Mouse (Mus musculus) heart, postnatal 0 days (tissue): ENCODE results near the gene Vldlr. TPM values are rescaled to one million over a fixed set of nuclear protein-coding genes. Genes with fewer than 3 reads are reported as not detected.

Source experiments
- ATAC-seq: fragments of 200-750 bp; cut with Nextera tagmentation; 2 replicates; pipeline ENCODE4 v1.8.0; 2017; ENCODE audit warnings: low read depth, moderate number of reproducible peaks, moderate library complexity; ENCODE audit not compliant: insufficient read depth
- DNase-seq: peaks from one replicate; pipeline ENCODE4 v3.0.0-alpha.2; 2016; ENCODE audit warnings: low spot score
- H3K27ac ChIP-seq: fragments of 300-500 bp; sonication (generic); 2 replicates; pipeline ENCODE4 v1.5.1; 2014; ENCODE audit warnings: low read depth, mild to moderate bottlenecking
- H3K27me3 ChIP-seq: fragments of 300-500 bp; sonication (generic); 2 replicates; pipeline ENCODE4 v1.6.1; 2014; ENCODE audit warnings: low read length, mixed read lengths; ENCODE audit not compliant: control insufficient read depth, insufficient read depth
- H3K36me3 ChIP-seq: fragments of 300-500 bp; sonication (generic); replicated peaks from 2 replicates; pipeline ENCODE4 v1.6.1; 2014; ENCODE audit warnings: low read length, mixed read lengths; ENCODE audit not compliant: control insufficient read depth, insufficient read depth
- H3K4me1 ChIP-seq: fragments of 300-500 bp; sonication (generic); 2 replicates; pipeline ENCODE4 v1.6.1; 2014; ENCODE audit warnings: antibody characterized with exemption; ENCODE audit not compliant: control insufficient read depth, insufficient read depth
- H3K4me2 ChIP-seq: fragments of 300-500 bp; sonication (generic); 2 replicates; pipeline ENCODE4 v1.6.1; 2014; ENCODE audit warnings: low read depth, mild to moderate bottlenecking, low read length, moderate library complexity
- H3K4me3 ChIP-seq: fragments of 300-500 bp; sonication (generic); 2 replicates; pipeline ENCODE4 v1.5.1; 2014; ENCODE audit warnings: low read depth, low read length
- H3K9ac ChIP-seq: fragments of 300-500 bp; sonication (generic); replicated peaks from 2 replicates; pipeline ENCODE4 v1.6.1; 2014; ENCODE audit warnings: low read depth, low read length, mixed read lengths
- H3K9me3 ChIP-seq: fragments of 300-500 bp; sonication (generic); replicated peaks from 2 replicates; pipeline ENCODE4 v1.6.1; 2016; ENCODE audit warnings: low read length; ENCODE audit not compliant: control insufficient read depth
- CTCF ChIP-seq: IDR thresholded peaks from 2 replicates; pipeline ENCODE4 v1.5.1; 2016; ENCODE audit warnings: antibody characterized with exemption, control low read depth, low read depth
- EP300 ChIP-seq: IDR thresholded peaks from 2 replicates; pipeline ENCODE4 v1.6.1; 2016; ENCODE audit warnings: antibody characterized with exemption, low read depth
- WGBS: fragments of 180-500 bp; shearing (Covaris S2); extraction: QIAGEN DNeasy Blood & Tissue Kit; methylation state at CpG from one replicate; pipeline ENCODE4 v1.1.7; 2014; 5-methylcytosine and 5-hydroxymethylcytosine counted together
- polyA plus RNA-seq: library from polyadenylated mRNA; unstranded; fragments of >200 nt; fragmentation: Nextera tagmentation; extraction: Ambion mirVana; gene quantifications from 2 replicates; pipeline ENCODE4 v1.2.1, GENCODE M21; 2015
- total RNA-seq: library from RNA; depleted of rRNA; stranded (reverse); fragments of >200 nt; gene quantifications from 2 replicates; pipeline ENCODE4 v1.2.3, GENCODE M21; 2014; ENCODE audit warnings: low replicate concordance

The Vldlr gene
- total and polyA plus RNA-seq, 2 experiments from 2014 or later = 40.0 to 104 TPM

- Histone ChIP-seq H3K4me1 (peaks cover 11% of the 10 kb centered on the region; the same call in 1 of the 2 replicates), H3K4me3 (no peak overlapping the region), H3K9me3 (no peaks in the 10 kb centered on the region), H3K4me2 (no peak overlapping the region), H3K36me3 (no peaks in the 10 kb centered on the region), H3K9ac (no peak overlapping the region), H3K27ac (no peak overlapping the region), H3K27me3 (no peaks in the 10 kb centered on the region)
- DNase-seq (no peak), ATAC-seq (no peak)
- TF ChIP-seq EP300 (no peak), CTCF (no peak)
- 83% methylated on average over 4 of the region's 4 CpGs for WGBS
These were observed 688 bp upstream of the Vldlr start for GRCm38 (mm10) chr19:27215596-27215995.

GRCm38 (mm10) chr19:27216767-27217403, 601 bp downstream of the Vldlr start:
- no peaks in the 10 kb centered on the region for H3K9me3 ChIP-seq
- peak overlapping the region; percentile 81 for H3K4me3 ChIP-seq
- H3K27ac ChIP-seq = peak overlapping the region; percentile 91
- H3K36me3 ChIP-seq = no peaks in the 10 kb centered on the region
- H3K4me1 ChIP-seq = 0 out of 2 replicates have a peak, but pooled peaks cover 10% of the 10 kb centered on the region
- peak overlapping the region; percentile 97 for H3K4me2 ChIP-seq
- H3K9ac ChIP-seq = peak overlapping the region; percentile 87
- ATAC-seq = peak; percentile 76
- DNase-seq = peak; percentile 82
- TF ChIP-seq CTCF (peak; percentile 50), EP300 (no peak)
- under 1% methylated on average over 50 of the region's 62 CpGs for WGBS
- no peaks in the 10 kb centered on the region for H3K27me3 ChIP-seq

- peaks cover 12% of the 10 kb centered on the region; the same call in 1 of the 2 replicates for H3K4me1 ChIP-seq
- no peaks in the 10 kb centered on the region for H3K36me3 ChIP-seq
- H3K4me2 ChIP-seq = peak overlapping the region; percentile 97
- peak overlapping the region; percentile 91 for H3K27ac ChIP-seq
- H3K9ac ChIP-seq = peak overlapping the region; percentile 87
- WGBS = 2% methylated on average over 42 of the region's 52 CpGs
- ATAC-seq (peak; percentile 34), DNase-seq (peak; percentile 57)
- TF ChIP-seq EP300 (no peak), CTCF (no peak)
- no peaks in the 10 kb centered on the region for H3K9me3 ChIP-seq
- H3K27me3 ChIP-seq = no peaks in the 10 kb centered on the region
- peak overlapping the region; percentile 81 for H3K4me3 ChIP-seq
These were observed 1.2 kb downstream of the Vldlr start for GRCm38 (mm10) chr19:27217404-27217940.

- Histone ChIP-seq H3K9ac (peak overlapping the region; percentile 87), H3K27me3 (no peaks in the 10 kb centered on the region), H3K4me3 (peak overlapping the region; percentile 81), H3K27ac (peak overlapping the region; percentile 91), H3K4me2 (peak overlapping the region; percentile 97), H3K4me1 (peaks cover 17% of the 10 kb centered on the region; the same call in 1 of the 2 replicates), H3K9me3 (no peaks in the 10 kb centered on the region), H3K36me3 (no peaks in the 10 kb centered on the region)
- WGBS = 0% methylated on average over 32 of the region's 32 CpGs
- DNase-seq (peak; percentile 22), ATAC-seq (peak; percentile 15; the same call in 1 of the 2 replicates)
- TF ChIP-seq CTCF (no peak), EP300 (no peak)
These were observed 1.7 kb downstream of the Vldlr start for GRCm38 (mm10) chr19:27217941-27218411.

GRCm38 (mm10) chr19:27218561-27219262, 2.4 kb downstream of the Vldlr start:
- 1% methylated on average over 30 of the region's 30 CpGs for whole genome bisulfite sequencing
- no peaks in the 10 kb centered on the region for H3K27me3 ChIP-seq
- peak overlapping the region; percentile 97 for H3K4me2 ChIP-seq
- TF ChIP-seq CTCF = no peak
- no peak for TF ChIP-seq EP300
- peak overlapping the region; percentile 87 for H3K9ac ChIP-seq
- peak overlapping the region; percentile 91 for H3K27ac ChIP-seq
- DNase-seq (peak; percentile 80), ATAC-seq (peak; percentile 78)
- peak overlapping the region; percentile 81 for H3K4me3 ChIP-seq
- peaks cover 23% of the 10 kb centered on the region for H3K4me1 ChIP-seq
- H3K36me3 ChIP-seq = no peaks in the 10 kb centered on the region
- no peaks in the 10 kb centered on the region for H3K9me3 ChIP-seq
